Mouse (Mus musculus) cerebellum, postnatal 4 days (tissue): ENCODE results near the gene Aimp1.

Source experiments
- DNase-seq, 2 experiments: peaks; one replicate each; pipeline ENCODE4 v3.0.0; 2022; ENCODE audit warnings: low spot score in 2 of 2, mixed read lengths in 1 of 2

Aimp1 gene

DNA sequence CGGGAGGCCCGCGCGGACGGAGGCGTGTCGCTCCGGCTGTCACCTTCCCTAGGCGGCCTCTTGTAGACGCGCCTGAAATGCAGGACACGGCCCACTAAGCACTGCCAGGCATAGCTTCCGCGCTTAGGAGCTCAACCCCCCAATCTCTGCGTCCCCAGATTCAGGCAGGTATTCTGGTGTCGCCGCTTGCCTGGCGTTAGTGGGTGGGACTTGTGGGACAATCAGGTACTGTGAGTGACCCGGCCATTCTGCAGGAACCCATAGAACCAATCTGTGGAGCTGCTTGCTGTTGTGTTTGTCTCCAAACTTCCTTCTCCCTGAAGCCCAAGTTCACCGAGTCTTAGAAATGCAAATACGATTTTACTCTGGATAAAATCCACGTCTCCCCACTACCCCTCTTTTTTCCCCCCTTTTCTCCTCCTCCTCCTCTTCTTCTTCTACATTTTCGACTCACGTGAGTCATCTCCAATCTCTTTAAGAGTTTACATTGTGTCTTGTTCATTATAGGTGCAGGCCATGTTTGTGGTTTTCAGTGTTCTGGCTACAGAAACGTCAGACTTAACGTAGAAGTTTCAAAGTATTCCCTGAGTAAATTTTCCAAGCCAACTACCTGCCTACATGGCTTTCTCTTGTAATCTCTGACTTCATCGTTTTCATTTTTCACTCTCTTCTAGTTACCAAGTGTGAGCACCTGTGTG, at the start of gene Aimp1:
Gene Aimp1 (minus strand): TSS at position 140 of the 698 bp plus-strand sequence.
- no peak for DNase-seq

DNA sequence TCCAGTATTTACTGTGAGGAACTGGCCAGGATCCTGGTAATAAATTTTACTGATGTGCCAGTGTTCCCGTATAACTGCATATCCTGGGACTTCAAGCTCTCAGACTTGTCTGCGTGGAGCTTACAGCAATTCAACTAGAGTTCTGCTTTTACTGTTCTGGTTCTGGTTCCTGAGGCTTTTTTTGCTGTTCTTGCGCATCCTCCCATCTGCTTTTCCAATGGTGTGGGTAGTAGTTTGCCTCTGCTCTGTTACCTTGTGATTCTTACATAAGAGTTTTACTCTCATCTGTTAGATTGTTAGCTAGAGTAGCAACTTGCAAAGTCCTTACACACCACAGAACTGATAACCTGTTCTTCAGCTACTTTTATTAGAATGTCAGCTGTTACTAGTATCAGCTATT, 40.2 kb upstream of the Aimp1 start:
- DNase-seq: no peak

- no peak for DNase-seq
These were observed 33.1 kb upstream of the Aimp1 start for GRCm38 (mm10) chr3:132717316-132717715.

DNA sequence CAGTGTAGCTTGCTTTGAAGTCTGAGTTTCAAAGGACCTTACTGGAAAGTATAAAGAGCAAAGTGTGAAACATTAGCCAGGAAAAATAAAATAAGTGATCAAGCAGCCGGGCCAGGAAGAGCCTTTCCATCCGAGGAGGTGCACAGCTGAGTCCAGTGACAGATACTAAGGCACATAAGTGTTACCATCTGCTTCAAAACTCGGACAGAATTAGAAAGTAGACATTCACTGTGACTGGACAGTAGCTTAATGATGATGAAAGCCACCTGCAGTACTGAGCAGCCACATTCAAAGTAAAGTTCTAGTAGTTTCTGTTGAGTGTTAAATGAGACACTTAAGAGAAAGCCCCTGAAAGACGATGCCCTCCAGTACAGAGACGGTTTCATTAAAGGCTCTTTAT, 29.7 kb upstream of the Aimp1 start:
- no peak for DNase-seq

DNA sequence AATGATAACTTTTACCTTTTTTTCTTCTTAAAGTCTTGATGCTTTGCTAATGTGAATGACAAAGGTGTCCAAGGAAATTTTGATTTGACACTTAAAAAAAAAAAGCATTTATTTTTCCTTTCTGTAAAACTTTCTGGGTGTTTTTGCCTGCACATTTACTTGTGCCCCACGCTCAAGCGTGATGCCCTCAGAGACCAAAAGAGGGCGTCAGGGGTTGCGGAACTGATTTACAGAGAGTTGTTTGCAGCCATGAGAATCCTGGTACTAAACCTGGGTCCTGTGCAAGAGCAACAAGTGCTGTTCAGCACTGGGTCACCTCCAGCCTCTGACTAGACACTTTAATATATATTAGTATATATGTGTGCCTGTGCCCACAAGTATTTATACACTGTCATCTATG, 22.8 kb upstream of the Aimp1 start:
- DNase-seq: no peak

DNA sequence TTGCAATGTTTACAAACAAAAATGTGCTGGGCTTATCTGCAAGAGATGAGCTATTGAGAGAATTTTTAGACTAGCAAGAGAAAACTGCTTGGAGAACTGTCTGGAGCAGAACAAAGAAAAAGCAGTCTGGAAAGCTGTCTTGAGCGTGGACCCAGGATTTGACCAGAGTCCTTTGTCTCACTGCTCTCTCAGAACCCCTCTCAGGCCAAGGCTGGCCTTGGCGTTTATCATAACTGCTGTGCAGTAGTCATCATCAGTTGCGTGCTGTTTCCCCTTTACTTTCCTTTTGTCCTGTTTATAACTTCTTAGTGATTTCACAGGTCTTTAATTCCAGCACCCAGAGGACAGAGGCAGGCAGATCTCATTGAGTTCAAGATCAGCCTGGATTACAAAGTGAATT, 20.0 kb upstream of the Aimp1 start:
- no peak for DNase-seq

DNA sequence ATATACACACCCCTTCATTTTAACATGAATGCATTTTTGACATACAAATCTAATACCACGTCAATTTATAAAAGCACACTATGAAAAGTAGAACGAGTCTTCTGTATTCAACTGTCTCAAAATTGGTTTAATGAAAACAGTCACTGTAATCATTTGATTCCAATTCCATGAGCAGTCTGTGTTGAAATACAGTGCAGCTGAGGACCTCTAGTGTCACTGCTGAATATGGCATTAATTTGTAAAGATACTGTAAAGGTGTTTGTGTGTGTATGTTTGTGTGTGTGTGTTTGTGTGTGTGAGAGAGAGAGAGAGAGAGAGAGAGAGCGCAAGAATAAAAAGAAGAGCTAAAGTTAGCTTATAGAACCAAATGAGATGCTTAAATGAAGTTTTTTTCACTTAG, 17.2 kb upstream of the Aimp1 start:
- DNase-seq: no peak

- peak; percentile 78 to 90 for DNase-seq
These were observed 531 bp downstream of the Aimp1 start, which contains the start of gene Tbck for GRCm38 (mm10) chr3:132683447-132684230. Tbck (plus strand) TSS chr3:132684144.

DNA sequence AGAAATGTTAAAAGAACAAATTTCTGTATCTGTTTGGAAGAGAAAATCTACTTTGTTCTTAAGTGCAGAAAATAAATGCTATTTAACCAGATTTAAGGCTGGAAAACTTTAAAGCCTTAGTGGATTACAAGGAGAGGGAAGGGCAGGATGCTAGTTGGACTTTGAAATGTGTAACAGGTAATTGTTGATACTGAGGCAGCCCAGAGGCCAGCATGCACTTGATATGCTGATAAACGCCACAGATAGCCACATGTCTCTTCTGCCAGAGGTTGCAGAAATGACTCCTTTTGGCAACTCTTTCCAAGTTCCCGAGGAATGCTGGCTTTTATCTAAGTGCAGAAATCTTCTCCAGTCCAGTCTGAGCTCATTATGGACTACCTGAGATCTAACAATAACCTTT, 6.7 kb downstream of the Aimp1 start:
- DNase-seq: no peak

DNA sequence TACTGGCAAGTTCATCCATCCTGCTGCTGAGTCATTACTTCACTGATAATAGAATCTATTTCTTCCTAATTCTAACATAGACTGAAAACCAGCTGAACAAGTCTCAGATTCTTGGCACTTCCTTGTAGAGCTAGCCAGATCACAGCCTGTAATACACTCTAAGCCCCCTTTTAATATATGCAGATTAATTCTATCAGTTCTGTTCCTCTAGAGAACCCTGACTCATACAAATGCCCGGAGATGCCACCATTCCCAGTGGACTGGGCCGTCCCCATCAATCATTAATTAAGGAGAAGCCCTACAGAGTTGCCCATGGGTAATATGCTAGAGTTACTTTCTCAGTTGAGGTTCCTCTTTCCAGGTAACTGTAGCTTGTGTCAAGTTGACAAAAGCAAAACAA, 28.2 kb downstream of the Aimp1 start:
- DNase-seq: no peak

DNA sequence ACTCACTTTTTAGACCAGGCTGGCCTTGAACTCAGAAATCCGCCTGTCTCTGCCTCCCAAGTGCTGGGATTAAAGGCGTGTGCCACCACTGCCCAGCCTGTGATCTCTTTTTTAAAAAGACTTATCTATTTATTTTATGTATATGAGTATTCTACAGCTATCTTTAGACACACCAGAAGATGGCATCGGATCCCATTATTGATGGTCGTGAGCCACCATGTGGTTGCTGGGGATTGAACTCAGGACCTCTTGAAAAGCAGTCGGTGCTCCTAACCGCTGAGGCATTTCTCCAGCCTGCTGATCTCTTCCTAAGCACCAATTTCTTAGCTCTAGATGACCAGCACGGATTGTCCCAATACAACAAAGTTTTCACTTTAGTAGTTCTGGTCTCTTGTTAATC, 30.2 kb downstream of the Aimp1 start:
- no peak for DNase-seq

GRCm38 (mm10) chr3:132651776-132652175, 32.4 kb downstream of the Aimp1 start:
- DNase-seq: no peak

- DNase-seq: no peak
These were observed 34.0 kb downstream of the Aimp1 start for GRCm38 (mm10) chr3:132650191-132650590.

DNA sequence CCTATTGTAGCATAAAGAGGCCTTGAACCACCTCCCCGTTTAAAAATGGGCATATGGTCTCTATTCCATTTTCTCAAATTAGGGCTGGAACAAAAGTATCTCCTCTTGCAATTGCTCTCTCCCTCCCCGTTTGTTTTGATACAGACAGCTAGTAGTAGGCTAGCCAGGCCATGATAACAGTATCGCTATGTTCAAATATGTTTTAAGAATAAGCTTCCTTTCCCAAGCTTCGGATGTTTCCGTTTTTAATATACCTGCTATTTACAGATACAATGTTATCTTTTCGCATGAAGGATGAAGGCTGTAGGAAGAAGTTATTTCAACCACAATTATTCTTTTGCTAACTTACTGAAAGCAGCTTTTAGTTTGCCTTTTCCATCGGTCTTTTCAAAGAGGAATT, 34.8 kb downstream of the Aimp1 start:
- no peak for DNase-seq

GRCm38 (mm10) chr3:132646814-132647213, 37.4 kb downstream of the Aimp1 start:
- no peak for DNase-seq

DNA sequence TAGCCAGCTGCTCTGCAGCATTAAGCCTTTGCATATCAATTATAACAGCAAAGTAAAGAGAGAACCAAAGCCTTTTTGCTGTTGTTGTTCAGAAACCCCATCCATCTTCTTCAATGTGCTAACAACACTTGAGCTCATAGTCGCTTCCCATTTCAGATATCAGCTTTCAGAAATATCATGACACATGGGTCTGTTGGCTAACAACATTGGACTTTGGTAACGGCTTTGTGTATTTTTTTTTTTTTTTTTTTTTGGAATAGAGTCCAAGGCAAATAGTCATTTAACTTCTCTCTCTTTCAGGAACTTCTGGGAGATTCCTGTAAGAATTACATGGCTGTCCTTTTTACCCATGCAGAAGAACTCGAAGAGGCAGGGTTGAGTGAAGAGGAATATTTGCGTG, 40.1 kb downstream of the Aimp1 start:
- no peak for DNase-seq

DNA sequence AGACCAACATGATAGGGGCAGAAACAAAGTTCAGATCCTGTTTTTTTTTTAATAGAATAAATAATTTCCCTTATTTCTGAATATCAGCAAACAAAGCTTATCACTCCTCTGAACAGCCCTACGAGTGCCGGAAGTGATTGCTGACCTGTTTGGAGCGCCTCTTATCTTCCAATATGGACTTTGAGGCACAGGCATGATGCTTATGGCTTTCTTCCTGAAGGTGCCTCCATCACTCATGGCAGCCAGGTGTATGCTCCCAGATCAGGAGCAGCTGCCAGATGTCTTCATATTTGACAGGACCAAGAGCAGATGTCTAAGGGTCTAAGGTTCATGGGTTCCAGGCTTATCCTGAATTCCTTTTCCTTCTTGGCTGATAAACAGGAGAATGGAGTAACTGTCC, 47.1 kb downstream of the Aimp1 start:
- no peak for DNase-seq

DNA sequence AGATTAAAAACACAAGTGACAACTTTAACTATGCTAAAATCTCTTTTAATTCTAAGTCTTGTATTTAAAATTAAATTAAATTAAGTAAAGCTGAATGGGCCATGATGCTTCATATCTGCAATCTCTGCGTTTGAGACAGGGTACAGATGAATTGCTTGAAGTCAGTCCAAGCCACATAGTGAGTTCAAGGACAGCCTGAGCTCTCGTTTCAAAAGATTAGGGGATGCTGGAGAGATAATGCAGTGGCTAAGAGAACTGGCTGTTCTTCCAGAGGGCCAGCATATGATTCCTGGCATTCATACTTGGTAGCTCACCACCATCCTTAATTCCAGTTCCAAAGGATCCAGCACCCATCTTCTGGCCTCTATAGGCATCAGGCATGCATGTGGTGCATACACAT, 50.9 kb downstream of the Aimp1 start:
- no peak for DNase-seq

GRCm38 (mm10) chr3:132629601-132630239, 54.5 kb downstream of the Aimp1 start, which contains the start of gene Gimd1:
Gimd1 (plus strand) TSS chr3:132629820.
- DNase-seq: no peak

DNA sequence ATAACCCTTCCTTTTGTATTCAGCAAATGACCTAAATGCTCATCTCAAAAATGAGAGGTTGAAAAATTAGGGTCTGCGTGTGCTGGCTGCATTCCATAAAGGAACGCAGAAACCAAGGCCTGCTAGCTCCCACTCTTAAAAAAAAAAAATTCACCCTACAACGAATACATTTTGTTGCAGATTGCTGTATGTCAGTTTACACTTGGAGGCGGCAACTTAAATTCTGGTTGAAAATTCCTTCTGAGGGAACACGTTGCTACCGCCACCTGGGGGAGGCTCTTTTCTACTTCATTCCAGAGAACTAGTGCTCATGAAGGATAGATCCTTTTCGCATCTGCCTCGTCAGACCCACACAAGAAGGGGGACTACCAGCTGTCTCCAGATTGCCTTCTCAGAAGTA, 55.4 kb downstream of the Aimp1 start:
- DNase-seq: peak in 1 of 2 experiments; percentile 1
